Mouse (Mus musculus) CH12.LX (cell line): ENCODE results near the gene 1700057G04Rik. TPM values are rescaled to one million over a fixed set of nuclear protein-coding genes. Genes with fewer than 3 reads are reported as not detected.

Source experiments
- DNase-seq: peaks from one replicate; pipeline ENCODE4 v3.0.0-alpha.2; 2013; ENCODE audit errors: extremely low read depth
- H3K27ac ChIP-seq: 2 replicates; pipeline ENCODE4 v1.5.1; 2012; ENCODE audit warnings: low read depth, mild to moderate bottlenecking, control low read depth, moderate library complexity; ENCODE audit not compliant: insufficient read depth
- H3K27me3 ChIP-seq: replicated peaks from 2 replicates; pipeline ENCODE3; 2012; ENCODE audit warnings: inconsistent platforms
- H3K36me3 ChIP-seq, 2 experiments: replicated peaks in 1 of 2; 2 replicates each; pipeline versions ENCODE3 to v1.6.1; 2012; ENCODE audit warnings: inconsistent platforms in 1 of 2, low read length in 1 of 2, mild to moderate bottlenecking in 1 of 2, mixed read lengths in 1 of 2, moderate library complexity in 1 of 2; ENCODE audit not compliant: control insufficient read depth in 1 of 2, insufficient read depth in 1 of 2
- H3K4me1 ChIP-seq, 2 experiments: 2 replicates each; pipeline ENCODE4 v1.6.1; 2012; ENCODE audit warnings: inconsistent platforms in 1 of 2, moderate library complexity in 1 of 2; ENCODE audit not compliant: insufficient read depth in 2 of 2, control insufficient read depth in 1 of 2
- H3K4me2 ChIP-seq: 2 replicates; pipeline ENCODE4 v1.6.1; 2012; ENCODE audit warnings: low read depth, mild to moderate bottlenecking, control low read depth; ENCODE audit not compliant: poor library complexity, insufficient read depth, severe bottlenecking
- H3K4me3 ChIP-seq, 3 experiments: fragments of 150-350 bp in 1 of 3; sonication (generic) in 1 of 3; replicated peaks in 1 of 3; 2 replicates each; pipeline versions ENCODE3 to v1.5.1; 2011 to 2012; ENCODE audit warnings: low read depth in 2 of 3, low read length in 2 of 3, mild to moderate bottlenecking in 2 of 3, moderate library complexity in 2 of 3, control low read depth in 1 of 3, improper control_type of control experiment in 1 of 3, inconsistent platforms in 1 of 3, mixed read lengths in 1 of 3; ENCODE audit not compliant: poor library complexity in 1 of 3
- H3K79me2 ChIP-seq: replicated peaks from 2 replicates; pipeline ENCODE4 v1.6.1; 2012; ENCODE audit warnings: mild to moderate bottlenecking, moderate library complexity; ENCODE audit not compliant: control insufficient read depth, poor library complexity, insufficient read depth, severe bottlenecking; ENCODE audit errors: extremely low read depth
- H3K9ac ChIP-seq: 2 replicates; pipeline ENCODE4 v1.6.1; 2012; ENCODE audit warnings: low read depth, mild to moderate bottlenecking, control low read depth, moderate library complexity; ENCODE audit not compliant: insufficient read depth
- H3K9me3 ChIP-seq: replicated peaks from 2 replicates; pipeline ENCODE3; 2012; ENCODE audit warnings: low read length, inconsistent platforms, mixed read lengths
- BHLHE40 ChIP-seq: IDR thresholded peaks from 2 replicates; pipeline ENCODE4 v1.6.1; 2011; ENCODE audit warnings: mild to moderate bottlenecking, low read depth, low read length, improper control_type of control experiment
- CHD2 ChIP-seq: IDR thresholded peaks from 2 replicates; pipeline ENCODE4 v1.6.1; 2011; ENCODE audit warnings: low read length, improper control_type of control experiment
- CTCF ChIP-seq, 2 experiments: IDR thresholded peaks in 1 of 2; conservative IDR thresholded peaks in 1 of 2; 2 replicates each; pipeline ENCODE4 v1.5.1; 2011 to 2012; ENCODE audit warnings: low read depth in 2 of 2, low read length in 2 of 2, improper control_type of control experiment in 1 of 2, inconsistent platforms in 1 of 2, mild to moderate bottlenecking in 1 of 2, moderate library complexity in 1 of 2
- E2F4 ChIP-seq: IDR thresholded peaks from 2 replicates; pipeline ENCODE4 v1.6.1; 2011; ENCODE audit warnings: low read depth, low read length, improper control_type of control experiment; ENCODE audit not compliant: insufficient replicate concordance
- EP300 ChIP-seq: IDR thresholded peaks from 2 replicates; pipeline ENCODE4 v1.6.1; 2011; ENCODE audit warnings: low read length, improper control_type of control experiment
- ETS1 ChIP-seq: conservative IDR thresholded peaks from 2 replicates; pipeline ENCODE4 v1.6.1; 2012; ENCODE audit warnings: low read depth, mild to moderate bottlenecking, inconsistent platforms, low read length, improper control_type of control experiment, moderate library complexity
- IRF4 ChIP-seq: IDR thresholded peaks from 2 replicates; pipeline ENCODE4 v1.6.1; 2014; ENCODE audit warnings: low read depth, mild to moderate bottlenecking, inconsistent platforms, low read length, improper control_type of control experiment
- JUN ChIP-seq: IDR thresholded peaks from 2 replicates; pipeline ENCODE4 v1.6.1; 2011; ENCODE audit warnings: low read depth, mild to moderate bottlenecking, low read length, improper control_type of control experiment, moderate library complexity; ENCODE audit not compliant: insufficient read depth
- KAT2A ChIP-seq: IDR thresholded peaks from 2 replicates; pipeline ENCODE4 v1.6.1; 2012; ENCODE audit warnings: low read length, improper control_type of control experiment, inconsistent platforms; ENCODE audit not compliant: insufficient replicate concordance
- MAFK ChIP-seq: IDR thresholded peaks from 2 replicates; pipeline ENCODE4 v1.6.1; 2011; ENCODE audit warnings: low read length, improper control_type of control experiment; ENCODE audit not compliant: insufficient replicate concordance
- MAZ ChIP-seq: IDR thresholded peaks from 2 replicates; pipeline ENCODE4 v1.6.1; 2012; ENCODE audit warnings: low read depth, mild to moderate bottlenecking, inconsistent platforms, low read length, improper control_type of control experiment, moderate library complexity
- MXI1 ChIP-seq: IDR thresholded peaks from 2 replicates; pipeline ENCODE4 v1.6.1; 2011; ENCODE audit warnings: mild to moderate bottlenecking, low read depth, low read length, improper control_type of control experiment
- POLR2A ChIP-seq: IDR thresholded peaks from 2 replicates; pipeline ENCODE4 v1.6.1; 2011; ENCODE audit warnings: low read depth, mild to moderate bottlenecking, improper control_type of control experiment, low read length
- POLR2AphosphoS2 ChIP-seq: IDR thresholded peaks from 2 replicates; pipeline ENCODE4 v1.6.1; 2011; ENCODE audit warnings: low read depth, low read length, improper control_type of control experiment
- RAD21 ChIP-seq: IDR thresholded peaks from 2 replicates; pipeline ENCODE4 v1.6.1; 2011; ENCODE audit warnings: low read depth, mild to moderate bottlenecking, low read length, improper control_type of control experiment, moderate library complexity
- SIN3A ChIP-seq: IDR thresholded peaks from 2 replicates; pipeline ENCODE4 v1.6.1; 2012; ENCODE audit warnings: low read length, improper control_type of control experiment, inconsistent platforms
- SMC3 ChIP-seq: IDR thresholded peaks from 2 replicates; pipeline ENCODE4 v1.6.1; 2011; ENCODE audit warnings: low read depth, low read length, improper control_type of control experiment
- TBP ChIP-seq: conservative IDR thresholded peaks from 2 replicates; pipeline ENCODE4 v1.6.1; 2011; ENCODE audit warnings: low read depth, low read length, improper control_type of control experiment
- TCF12 ChIP-seq: IDR thresholded peaks from 2 replicates; pipeline ENCODE4 v1.6.1; 2014; ENCODE audit warnings: low read depth, mild to moderate bottlenecking, inconsistent platforms, low read length, improper control_type of control experiment
- USF2 ChIP-seq: conservative IDR thresholded peaks from 2 replicates; pipeline ENCODE4 v1.6.1; 2011; ENCODE audit warnings: low read depth, low read length, improper control_type of control experiment
- ZKSCAN1 ChIP-seq: IDR thresholded peaks from 2 replicates; pipeline ENCODE4 v1.6.1; 2012; ENCODE audit warnings: low read depth, inconsistent platforms, low read length, improper control_type of control experiment, borderline replicate concordance
- ZMIZ1 ChIP-seq: IDR thresholded peaks from 2 replicates; pipeline ENCODE4 v1.6.1; 2012; ENCODE audit warnings: low read depth, mild to moderate bottlenecking, inconsistent platforms, low read length, improper control_type of control experiment
- ZNF384 ChIP-seq: IDR thresholded peaks from 2 replicates; pipeline ENCODE4 v1.6.1; 2012; ENCODE audit warnings: low read depth, low read length, improper control_type of control experiment, inconsistent platforms
- dilution Hi-C: fragments of 300-500 bp; cut with MboI; formaldehyde crosslinking; loops from 2 replicates; pipeline ENCODE4 v1.14.3; 2020; ENCODE audit warnings: low sequenced_read_pairs; ENCODE audit not compliant: extremely low pct_unique_long_range_greater_than_20kb, extremely low pct_ligation_motif_present
- in situ Hi-C: fragments of 300-500 bp; cut with MboI; formaldehyde crosslinking; loops from 3 replicates; pipeline ENCODE4 v1.14.3; 2019; ENCODE audit warnings: low sequenced_read_pairs, low pct_ligation_motif_present, low pct_unique_long_range_greater_than_20kb, mixed read lengths
- polyA plus RNA-seq: library from polyadenylated mRNA; unstranded; fragments of >175 nt; gene quantifications from 2 replicates; pipeline ENCODE4 v1.2.1, GENCODE M21; 2012; ENCODE audit warnings: low read depth; ENCODE audit not compliant: insufficient read length
- total RNA-seq, 2 experiments: library from RNA; depleted of rRNA; stranded (reverse); fragments of 300-350 nt in 1 of 2; fragments of >200 nt in 1 of 2; gene quantifications; 2 replicates each; pipeline ENCODE4 v1.2.3; 2012 to 2014

Gene 1700057G04Rik
- total and polyA plus RNA-seq, 3 experiments, result not detected

DNA sequence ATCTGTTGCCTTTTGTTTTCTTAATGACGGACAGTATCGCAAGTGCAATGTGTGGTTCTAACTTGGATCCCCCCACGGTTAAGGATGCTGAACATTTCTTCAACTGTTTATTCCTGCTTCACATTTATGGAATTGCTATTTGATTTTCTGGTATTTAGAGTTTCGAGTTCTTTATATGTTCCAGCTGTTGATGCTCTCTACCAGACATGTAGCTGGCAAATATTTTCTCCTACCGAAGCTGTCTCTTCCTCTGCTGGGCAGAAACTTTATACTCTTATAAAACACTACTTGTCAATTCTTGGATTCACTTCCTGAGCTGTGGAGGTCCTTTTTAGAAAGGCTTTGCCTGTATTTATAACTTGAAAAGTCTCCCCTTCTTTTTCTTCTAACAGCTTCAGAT, 70.1 kb downstream of the 1700057G04Rik start:
- H3K9ac ChIP-seq, result no peak overlapping the region
- H3K4me3 ChIP-seq, result no peak overlapping the region
- no peak for TF ChIP-seq POLR2A
- no peak for TF ChIP-seq ZNF384
- no peak for TF ChIP-seq ETS1
- no peak for TF ChIP-seq IRF4
- no peak for TF ChIP-seq RAD21
- TF ChIP-seq KAT2A, result no peak
- TF ChIP-seq SMC3, result no peak
- no peak for TF ChIP-seq TCF12
- TF ChIP-seq ZKSCAN1, result no peak
- TF ChIP-seq USF2, result no peak
- no peak for TF ChIP-seq POLR2AphosphoS2
- no peak for TF ChIP-seq TBP
- no peak for TF ChIP-seq MXI1
- TF ChIP-seq MAZ, result no peak
- TF ChIP-seq ZMIZ1, result no peak
- no peak for TF ChIP-seq JUN
- TF ChIP-seq BHLHE40, result no peak
- no peak for TF ChIP-seq MAFK
- no peak for TF ChIP-seq EP300
- TF ChIP-seq CTCF (conservative IDR thresholded peaks at IDR 0.05 in 1 of 2, IDR thresholded peaks at IDR 0.05 in 1 of 2; ENCODE audit: low read depth in 2 of 2, low read length in 2 of 2), result no peak
- DNase-seq, result no peak
- no peaks in the 10 kb centered on the region for H3K9me3 ChIP-seq
- no peak overlapping the region for H3K27ac ChIP-seq
- H3K79me2 ChIP-seq, result no peaks in the 10 kb centered on the region
- peaks cover 0 to 23% of the 10 kb centered on the region in 2 experiments; a peak in 2 of 4 replicates for H3K4me1 ChIP-seq
- no peaks in the 10 kb centered on the region for H3K27me3 ChIP-seq
- dilution Hi-C loops (no loop called here), in situ Hi-C loops (no loop called here)
- H3K36me3 ChIP-seq, result no peaks in the 10 kb centered on the region
- no peak overlapping the region for H3K4me2 ChIP-seq

DNA sequence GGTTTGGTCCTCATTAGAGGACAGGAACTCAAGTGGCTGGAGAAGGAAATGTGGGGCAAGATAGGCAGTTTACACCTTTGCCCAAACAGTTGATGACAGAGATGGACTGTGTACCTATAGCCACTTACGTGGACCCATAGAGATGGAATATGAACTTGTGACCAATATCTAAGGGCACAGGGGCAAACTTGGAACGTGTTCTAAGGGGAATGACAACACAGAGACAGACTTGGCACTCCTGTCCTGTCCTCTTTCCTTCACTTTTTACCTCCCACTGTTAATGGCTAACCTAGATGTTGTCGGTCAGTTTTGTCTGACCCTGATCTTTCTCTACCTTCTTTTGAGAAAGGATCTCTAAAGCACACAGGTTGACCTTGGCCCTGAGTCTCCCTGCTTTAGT, 74.2 kb downstream of the 1700057G04Rik start:
- no peak for TF ChIP-seq CHD2
- no peak for TF ChIP-seq POLR2AphosphoS2
- no peak for TF ChIP-seq E2F4
- no peak for TF ChIP-seq ZMIZ1
- no peak for TF ChIP-seq SIN3A
- Histone ChIP-seq H3K27ac (no peak overlapping the region), H3K27me3 (no peaks in the 10 kb centered on the region), H3K79me2 (no peaks in the 10 kb centered on the region), H3K36me3 (no peaks in the 10 kb centered on the region), H3K9ac (no peak overlapping the region), H3K4me1 (peaks cover 0 to 22% of the 10 kb centered on the region in 2 experiments; a peak in 2 of 4 replicates), H3K9me3 (no peaks in the 10 kb centered on the region), H3K4me3 (no peak overlapping the region), H3K4me2 (no peak overlapping the region)
- in situ Hi-C loops (no loop called here), dilution Hi-C loops (no loop called here)
- no peak for DNase-seq
